9 mouse cellular contexts compared by ENCODE assay signal in genomic region chr7:30062478-30062877, GRCm38 (mm10). TPM values are rescaled to one million over a fixed set of nuclear protein-coding genes. Genes with fewer than 3 reads are reported as not detected.
DNase-seq lines count a peak whose midpoint lies in the region; ATAC-seq and TF ChIP-seq lines count a peak whose summit lies in the region.
"Had no signal": no experiment of that assay in that cellular context is flagged by ENCODE, and none has a peak within 500 bp of the region (broad histone marks: within the 10 kb centered on the region; RNA-seq: fewer than 3 reads in every experiment).

No protein-coding gene starts in this region.

- H3K9me3 ChIP-seq in lung, embryonic 14.5 days (ENCODE audit: low read depth, low read length), result no peaks in the 10 kb centered on the region

- TF ChIP-seq CTCF in lung, embryonic 14.5 days (IDR thresholded peaks at IDR 0.05; ENCODE audit: low read depth), result peak; percentile 54
- TF ChIP-seq CTCF in brain, embryonic 14.5 days (IDR thresholded peaks at IDR 0.05; ENCODE audit: borderline replicate concordance, extremely low read depth, insufficient read depth, insufficient read length), result peak; percentile 42; the same call in 1 of the 2 replicates

- no peak for TF ChIP-seq POLR2A in brain, embryonic 14.5 days (IDR thresholded peaks at IDR 0.05; ENCODE audit: borderline replicate concordance, extremely low read depth, insufficient read depth, insufficient read length, poor library complexity, severe bottlenecking)

- peak; percentile 42 for DNase-seq in embryo, embryonic 10.5 days (ENCODE audit: low spot score)
- DNase-seq in embryo, embryonic 10 days (ENCODE audit: low spot score), result no peak
- peak; percentile 37 for DNase-seq in lung, embryonic 14.5 days
- DNase-seq in lung, postnatal 25 days (ENCODE audit: low spot score), result no peak
- DNase-seq in brain, embryonic 14.5 days (ENCODE audit: low read depth), result peak; percentile 18
- peak; percentile 32 for DNase-seq in naive thymus-derived CD4-positive, alpha-beta T cell, adult 2 months (ENCODE audit: low read depth)
- DNase-seq in frontal cortex, postnatal 25 days (ENCODE audit: low spot score in 2 of 2), result no peak
- no peak for DNase-seq in heart, adult 11 months

- H3K27me3 ChIP-seq in lung, embryonic 14.5 days (ENCODE audit: insufficient read depth, low read length), result no peaks in the 10 kb centered on the region

- peaks cover 60% of the 10 kb centered on the region for H3K36me3 ChIP-seq in lung, embryonic 14.5 days (ENCODE audit: insufficient read depth)

- no peak overlapping the region for H3K27ac ChIP-seq in lung, embryonic 14.5 days (ENCODE audit: low read depth)

- 85% methylated on average over 5 of the region's 5 CpGs for WGBS in lung, embryonic 14.5 days

- H3K4me1 ChIP-seq in lung, embryonic 14.5 days (ENCODE audit: insufficient read depth), result no peaks in the 10 kb centered on the region

- H3K9ac ChIP-seq in lung, embryonic 14.5 days, result no peak overlapping the region

- no peak for ATAC-seq in lung, embryonic 14.5 days (ENCODE audit: insufficient read depth)

- no peak overlapping the region for H3K4me2 ChIP-seq in lung, embryonic 14.5 days

- H3K4me3 ChIP-seq in lung, embryonic 14.5 days (ENCODE audit: low read depth, low read length), result no peak overlapping the region

RNA-seq across cellular contexts. Expression of gene Zfp82, which starts 10.2 kb away (rescaled TPM):
- 4.5 and 5.1 TPM in 2 replicates for polyA plus RNA-seq in lung, embryonic 14.5 days (2014; fragmentation: Nextera tagmentation; extraction: Ambion mirVana)
- 3.2 and 4.9 TPM in 2 replicates for polyA plus RNA-seq in brain, embryonic 14.5 days (2012; rRNA removed)

RNA-seq across cellular contexts. Expression of gene Zfp14, which starts 11.3 kb away (rescaled TPM):
- polyA plus RNA-seq in lung, embryonic 14.5 days (2014; fragmentation: Nextera tagmentation; extraction: Ambion mirVana), result 3.8 and 4.2 TPM in 2 replicates
- polyA plus RNA-seq in brain, embryonic 14.5 days (2012; rRNA removed), result 12.6 and 13.0 TPM in 2 replicates

RNA-seq across cellular contexts. Expression of gene Gm26920, which starts 27.7 kb away (rescaled TPM):
- 1.7 and 2.0 TPM in 2 replicates for polyA plus RNA-seq in lung, embryonic 14.5 days (2014; fragmentation: Nextera tagmentation; extraction: Ambion mirVana)
- 0.38 and 1.1 TPM in 2 replicates for polyA plus RNA-seq in brain, embryonic 14.5 days (2012; rRNA removed)
- polyA plus RNA-seq: testis, adult 2 months had no signal

RNA-seq across cellular contexts. Expression of gene Zfp566, which starts 27.8 kb away (rescaled TPM):
- polyA plus RNA-seq in lung, embryonic 14.5 days (2014; fragmentation: Nextera tagmentation; extraction: Ambion mirVana), result 10.3 and 10.9 TPM in 2 replicates
- 9.2 and 10.5 TPM in 2 replicates for polyA plus RNA-seq in brain, embryonic 14.5 days (2012; rRNA removed)

RNA-seq across cellular contexts. Expression of gene Zfp260, which starts 32.1 kb away (rescaled TPM):
- polyA plus RNA-seq in lung, embryonic 14.5 days (2014; fragmentation: Nextera tagmentation; extraction: Ambion mirVana), result 120 and 128 TPM in 2 replicates
- polyA plus RNA-seq in brain, embryonic 14.5 days (2012; rRNA removed), result 44.0 and 50.7 TPM in 2 replicates

Comparison
In these comparisons a context has a peak if more than half of its experiments do, and no peak if none do; other contexts are left out.
1. DNase-seq: peak in embryo, embryonic 10.5 days (single experiment), lung, embryonic 14.5 days (single experiment), brain, embryonic 14.5 days (single experiment) and naive thymus-derived CD4-positive, alpha-beta T cell, adult 2 months (single experiment); none in embryo, embryonic 10 days (single experiment), lung, postnatal 25 days (single experiment), frontal cortex, postnatal 25 days (0 of 2) and heart, adult 11 months (single experiment).